Mouse (Mus musculus) cortical plate, adult 2 months (tissue): ENCODE measurements around the gene Lxn.

Experiments
- CTCF ChIP-seq: fragments of 200-500 bp; IDR thresholded peaks from 2 replicates; pipeline ENCODE4 v1.5.1; 2011; ENCODE audit warnings: mild to moderate bottlenecking, control low read depth, low read length; ENCODE audit not compliant: insufficient read depth; ENCODE audit errors: extremely low read depth
- POLR2A ChIP-seq: fragments of 200-500 bp; IDR thresholded peaks from 2 replicates; pipeline ENCODE4 v1.6.1; 2011; ENCODE audit warnings: mild to moderate bottlenecking, low read length, control low read depth; ENCODE audit not compliant: insufficient read depth; ENCODE audit errors: extremely low read depth

- no peak for TF ChIP-seq POLR2A
- TF ChIP-seq CTCF: no peak
These were observed 3.8 kb downstream of the Lxn start for GRCm38 (mm10) chr3:67459881-67460280.
